Mouse (Mus musculus) kidney, adult 11 months (tissue): ENCODE data around the gene Gm11096.

Experiments used
- DNase-seq: peaks from one replicate; pipeline ENCODE4 v3.0.0; 2022

Gm11096 gene

DNA sequence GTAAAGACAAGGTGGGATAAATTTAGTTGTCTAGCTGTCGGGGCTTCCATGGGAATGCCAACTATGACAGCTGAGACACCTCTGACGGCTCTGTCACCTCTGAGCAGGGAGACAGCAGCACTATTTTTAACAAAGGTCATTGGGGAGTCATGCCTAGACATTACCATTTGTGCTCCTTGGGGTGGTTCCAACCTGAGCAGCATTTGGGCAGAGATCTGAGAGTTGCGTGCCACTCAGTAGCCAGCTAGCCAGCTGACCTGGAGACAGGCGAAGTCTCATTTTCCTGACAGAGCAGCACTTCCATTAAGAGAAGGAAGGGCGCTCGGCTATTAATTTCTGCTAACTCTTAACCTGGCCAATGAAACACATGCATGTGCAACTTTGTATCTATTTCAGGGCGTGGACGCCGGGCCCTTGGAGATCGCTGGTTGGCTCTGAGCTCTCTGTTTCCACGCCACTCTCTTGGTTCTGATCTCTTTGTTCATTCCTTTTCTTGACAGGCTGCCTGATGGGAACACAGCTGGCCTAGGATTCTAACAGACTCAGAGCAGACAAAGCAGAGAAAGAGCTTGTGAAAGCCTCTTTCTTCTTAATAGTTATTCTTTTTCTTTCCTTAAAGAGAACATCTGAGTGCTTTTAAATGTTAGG lies 40.4 kb downstream of the Gm11096 start:
- no peak for DNase-seq

DNA sequence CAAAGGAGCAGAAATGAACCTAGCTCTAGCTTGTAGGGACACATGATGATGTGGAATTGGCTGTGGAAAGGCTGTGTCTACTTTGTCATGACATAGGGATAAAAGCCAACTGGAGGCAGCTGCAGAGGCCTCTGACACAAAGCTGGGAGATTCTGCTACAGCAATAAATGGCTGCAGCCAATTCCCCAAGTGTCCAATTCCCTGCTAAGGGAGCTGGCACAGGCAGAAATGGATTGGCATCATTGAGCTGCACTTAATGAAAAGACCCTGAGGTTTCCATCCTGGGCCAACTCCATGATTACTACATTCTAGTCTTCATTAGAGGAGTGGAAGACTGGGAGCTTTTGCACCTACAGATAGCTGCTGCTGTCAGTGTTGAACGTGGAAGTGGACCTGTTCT lies 44.8 kb downstream of the Gm11096 start:
- DNase-seq: no peak
